Mouse (Mus musculus): ENCODE results near the gene Tubb4b.
"Not testable (repeated sequence)": the region's sequence is repeated elsewhere in the genome, so short reads cannot be mapped to it uniquely, and the experiment has no call there.

The Tubb4b gene

GRCm38 (mm10) chr2:25224492-25224765 lies at the start of gene Tubb4b:
Tubb4b (minus strand) TSS chr2:25224702.
- DNase-seq (ENCODE audit: low read depth, low spot score): no peak

GRCm38 (mm10) chr2:25273010-25273409 lies 48.5 kb upstream of the Tubb4b start:
- DNase-seq (ENCODE audit: low read depth, low spot score): no peak

DNA sequence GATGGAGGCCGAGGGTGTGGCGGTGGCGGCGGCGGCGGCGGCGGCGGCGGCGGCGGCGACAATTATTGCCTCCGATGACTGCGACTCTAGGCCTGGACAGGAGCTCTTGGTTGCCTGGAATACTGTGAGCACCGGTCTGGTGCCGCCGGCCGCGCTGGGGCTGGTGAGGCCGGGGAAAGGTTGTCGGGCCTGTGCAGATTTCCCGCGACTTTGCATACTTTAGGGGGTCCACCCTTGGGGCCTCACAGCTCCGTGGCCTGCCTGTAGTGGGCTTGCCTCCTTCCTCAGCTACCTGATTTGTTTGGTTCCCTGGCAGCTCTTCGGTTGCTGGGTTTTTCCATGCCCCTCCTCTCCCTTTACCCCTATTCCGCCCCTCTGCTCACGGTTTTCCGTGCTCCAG lies 48.0 kb upstream of the Tubb4b start:
- DNase-seq (ENCODE audit: low read depth, low spot score): no peak

- peak; percentile 91 for DNase-seq (ENCODE audit: low read depth, low spot score)
Observed at GRCm38 (mm10) chr2:25271827-25272511, 47.5 kb upstream of the Tubb4b start, which contains the start of the genes Ssna1 and Anapc2. Ssna1 (minus strand) TSS chr2:25272438. Anapc2 (plus strand) TSS chr2:25272478.

DNA sequence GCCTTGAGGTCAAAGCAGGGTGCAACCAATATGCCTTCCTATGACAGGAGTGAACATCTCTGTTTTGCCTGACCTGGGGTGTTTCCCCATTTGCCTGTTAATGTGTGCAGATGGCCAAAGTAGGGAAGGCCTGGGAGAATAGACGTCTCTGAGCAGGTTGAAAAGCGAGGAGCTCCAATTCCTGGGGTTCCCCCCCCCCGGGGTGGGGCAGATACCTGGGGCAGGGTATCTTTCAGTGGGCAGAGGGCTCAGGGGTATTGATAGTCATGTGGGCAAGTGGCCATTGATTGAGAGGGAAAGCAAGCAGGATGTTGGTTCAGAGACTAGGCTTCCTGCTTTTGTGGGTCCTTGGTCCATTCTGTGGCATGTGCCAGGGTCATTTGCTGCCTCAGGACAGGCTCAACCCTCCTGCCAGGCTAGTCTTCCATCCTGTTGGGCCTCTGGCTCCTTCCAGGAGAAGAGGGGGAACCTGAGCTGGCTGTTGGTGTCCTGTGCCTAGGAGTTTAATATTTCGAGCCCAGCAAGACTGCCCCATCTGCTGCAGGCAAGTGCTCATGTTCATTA lies 43.3 kb upstream of the Tubb4b start:
- DNase-seq (ENCODE audit: low read depth, low spot score): no peak

- DNase-seq (ENCODE audit: low read depth, low spot score): no peak
Observed at GRCm38 (mm10) chr2:25267241-25267640, 42.7 kb upstream of the Tubb4b start.

- no peak for DNase-seq (ENCODE audit: low read depth, low spot score)
Observed at GRCm38 (mm10) chr2:25266720-25267119, 42.2 kb upstream of the Tubb4b start.

DNA sequence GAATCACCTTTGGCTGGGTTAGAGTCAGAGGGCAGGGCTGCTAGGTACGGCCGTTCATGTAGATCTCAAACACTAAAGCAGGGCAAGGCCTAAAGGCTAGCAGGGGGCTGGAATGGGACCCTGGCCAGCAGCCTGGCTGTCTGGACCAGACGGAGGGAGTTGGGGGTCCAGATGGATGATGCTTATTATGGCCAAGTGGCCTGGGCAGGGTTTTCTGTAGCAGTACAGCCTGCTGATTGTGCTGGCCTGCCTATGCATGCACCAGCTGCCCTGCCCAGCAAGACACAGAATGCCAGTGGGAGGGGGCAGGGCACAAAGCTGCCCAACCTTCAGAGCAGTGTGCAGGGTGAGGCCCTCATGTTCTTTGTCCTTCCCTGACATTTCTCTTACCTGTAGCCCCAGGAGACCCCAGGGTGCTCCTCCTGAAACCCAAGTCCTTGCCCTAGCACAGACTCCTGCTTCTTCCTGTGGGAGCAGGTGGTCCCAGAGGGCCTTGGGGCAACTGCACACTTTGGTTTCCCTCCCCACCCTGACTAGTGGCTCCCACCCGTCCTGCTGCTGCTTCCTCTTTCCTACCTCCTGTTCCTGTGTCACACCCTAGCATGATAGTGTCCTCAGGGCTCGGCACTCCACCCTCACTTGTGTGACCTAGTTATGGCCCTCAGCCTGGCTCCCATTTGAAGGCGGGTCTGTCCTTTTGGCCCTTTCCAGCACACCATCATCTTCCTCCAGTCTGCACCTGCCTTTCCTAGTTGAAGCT lies 41.6 kb upstream of the Tubb4b start:
- no peak for DNase-seq (ENCODE audit: low read depth, low spot score)

DNA sequence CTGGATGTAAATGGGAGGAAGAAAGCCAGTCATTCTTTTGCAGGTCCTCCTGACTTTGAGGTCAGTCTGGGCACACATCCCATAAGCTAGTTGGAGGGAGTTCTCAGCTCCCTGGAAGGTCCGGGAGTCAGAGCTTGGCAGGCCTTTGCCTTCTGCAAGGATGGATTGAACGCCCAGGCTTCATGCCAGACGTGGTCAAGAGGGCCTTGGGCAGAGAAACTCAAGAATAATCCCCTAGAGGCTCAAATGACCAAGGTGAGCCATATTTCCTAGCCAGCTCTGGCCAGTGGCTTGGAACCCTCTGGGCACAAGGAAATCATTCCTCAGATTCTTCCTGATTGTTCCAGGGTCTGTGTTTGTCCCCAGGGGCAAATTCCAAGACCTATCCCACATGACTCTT lies 40.3 kb upstream of the Tubb4b start:
- DNase-seq (ENCODE audit: low read depth, low spot score): no peak

- DNase-seq (ENCODE audit: low read depth, low spot score): no peak
Observed at GRCm38 (mm10) chr2:25264286-25264660, 39.8 kb upstream of the Tubb4b start.

DNA sequence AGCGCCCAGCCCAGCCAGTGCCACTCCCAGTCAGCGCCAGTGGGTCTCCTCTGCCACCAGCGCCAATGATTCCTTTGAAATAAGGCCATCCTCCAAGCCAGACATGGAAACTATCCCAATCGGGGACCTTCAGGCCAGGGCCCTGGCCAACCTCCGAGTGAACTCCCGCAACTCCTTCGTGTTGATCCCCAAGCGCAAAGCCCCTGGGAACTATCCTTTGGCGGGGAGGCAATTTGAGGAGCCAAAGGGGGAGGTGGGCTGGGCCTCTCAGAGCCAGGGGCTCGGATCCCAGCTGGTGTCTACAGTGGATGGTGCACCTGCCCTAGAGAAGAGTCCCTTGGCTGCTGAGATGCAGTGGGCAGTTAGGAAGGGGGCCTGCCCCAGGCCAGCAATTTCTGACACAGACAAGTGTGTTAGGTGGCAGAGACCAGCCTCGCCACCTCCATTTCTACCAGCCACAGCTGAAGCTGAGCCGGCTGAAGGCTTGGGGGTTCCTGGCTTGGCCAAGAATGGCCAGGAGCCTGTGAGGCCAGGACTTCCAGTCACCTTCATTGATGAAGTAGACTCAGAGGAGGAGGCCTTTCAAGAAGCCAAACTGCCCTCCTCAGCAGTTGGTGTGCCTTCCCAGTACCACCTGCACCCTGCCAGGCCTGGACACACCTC lies 39.3 kb upstream of the Tubb4b start:
- DNase-seq (ENCODE audit: low read depth, low spot score): no peak

DNA sequence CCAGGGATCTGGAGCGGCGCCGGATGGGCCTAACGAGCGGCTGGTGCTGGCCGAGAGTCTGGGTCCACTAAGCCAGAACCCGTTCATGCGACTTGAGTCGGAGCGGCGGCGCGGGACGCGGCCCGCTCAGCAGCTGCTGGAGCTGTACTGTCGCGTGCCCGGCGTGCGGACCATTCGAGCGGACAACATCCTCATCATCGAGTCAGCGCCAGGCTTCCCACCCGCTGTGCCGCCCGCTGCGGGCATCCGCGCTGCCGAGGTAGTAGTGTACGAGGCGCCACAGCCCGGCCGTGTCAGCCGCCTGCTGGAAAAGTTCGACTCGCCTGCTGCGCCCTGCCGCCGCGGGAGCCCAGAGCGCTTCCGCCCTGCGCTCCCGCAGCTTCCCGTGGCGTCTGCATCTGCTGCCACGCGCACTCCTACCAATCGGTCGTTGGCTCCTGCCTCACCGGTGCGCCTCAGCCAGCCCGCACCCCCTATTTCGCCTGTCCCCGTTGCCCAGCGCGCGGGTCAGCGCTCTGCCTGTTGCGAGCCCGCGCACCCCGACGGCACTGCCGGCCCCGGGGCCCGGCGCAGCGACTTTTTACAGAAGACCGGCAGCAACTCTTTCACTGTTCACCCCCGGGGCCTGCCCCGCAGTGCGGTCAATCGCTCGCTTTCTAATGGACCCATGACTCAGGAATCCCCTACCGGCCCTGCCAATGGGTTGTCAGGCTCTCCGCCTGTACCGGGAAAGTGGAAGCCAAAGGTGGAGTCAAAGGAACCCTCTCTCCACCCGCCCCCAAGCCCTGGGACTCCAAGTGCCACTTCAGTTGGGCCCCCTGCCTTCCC lies 38.5 kb upstream of the Tubb4b start:
- DNase-seq (ENCODE audit: low read depth, low spot score): no peak

DNA sequence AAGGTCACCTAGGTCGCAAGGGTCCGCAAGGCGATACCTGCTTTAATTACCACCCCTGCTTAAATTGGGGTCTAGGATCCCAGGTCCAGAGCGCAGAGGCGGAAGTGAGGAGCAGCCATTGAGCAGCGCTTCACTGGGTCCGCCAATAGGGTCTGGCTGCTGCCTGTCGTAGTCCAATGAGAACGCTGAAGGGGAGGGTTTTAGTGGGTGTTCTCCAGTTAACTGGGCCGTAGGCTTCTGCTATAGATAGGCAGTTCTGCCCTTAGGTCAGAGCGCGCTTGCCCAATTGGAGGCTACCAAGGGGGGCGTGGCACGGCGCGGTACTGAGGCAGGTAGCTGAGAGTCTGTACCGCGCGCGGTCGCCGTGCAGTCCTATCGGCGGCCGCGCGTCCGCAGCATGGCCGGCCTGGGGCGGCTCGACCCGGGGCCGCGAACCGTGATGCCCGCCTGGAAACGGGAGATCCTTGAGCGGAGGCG lies 37.8 kb upstream of the Tubb4b start, which contains the start of gene Tprn:
Tprn (plus strand) TSS at position 328 of the 477 bp plus-strand sequence.
- DNase-seq (ENCODE audit: low read depth, low spot score): peak; percentile 93

- no peak for DNase-seq (ENCODE audit: low read depth, low spot score)
Observed at GRCm38 (mm10) chr2:25261870-25262269, 37.4 kb upstream of the Tubb4b start.

DNA sequence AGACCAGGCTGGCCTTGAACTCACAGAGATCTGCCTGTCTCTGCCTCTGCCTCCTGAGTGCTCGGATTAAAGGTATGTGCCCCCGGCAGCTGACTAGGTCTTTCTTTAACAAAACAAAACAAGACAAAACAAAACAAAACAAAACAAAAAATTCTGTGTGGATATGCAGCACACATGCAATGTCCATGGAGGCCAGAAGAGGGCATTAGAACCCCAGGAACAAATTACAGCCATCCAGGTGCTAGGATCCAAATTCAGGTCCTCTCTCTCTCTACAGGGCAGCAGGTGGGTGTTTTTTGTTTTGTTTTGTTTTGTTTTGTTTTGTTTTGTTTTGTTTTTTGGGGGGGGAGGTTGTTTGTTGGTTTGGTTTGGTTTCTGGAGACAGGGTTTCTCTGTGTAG lies 34.4 kb upstream of the Tubb4b start:
- DNase-seq (ENCODE audit: low read depth, low spot score): no peak

GRCm38 (mm10) chr2:25257250-25257649 lies 32.7 kb upstream of the Tubb4b start:
- not testable (repeated sequence) for DNase-seq (ENCODE audit: low read depth, low spot score)

- DNase-seq (ENCODE audit: low read depth, low spot score): not testable (repeated sequence)
Observed at GRCm38 (mm10) chr2:25256443-25257109, 32.1 kb upstream of the Tubb4b start.

DNA sequence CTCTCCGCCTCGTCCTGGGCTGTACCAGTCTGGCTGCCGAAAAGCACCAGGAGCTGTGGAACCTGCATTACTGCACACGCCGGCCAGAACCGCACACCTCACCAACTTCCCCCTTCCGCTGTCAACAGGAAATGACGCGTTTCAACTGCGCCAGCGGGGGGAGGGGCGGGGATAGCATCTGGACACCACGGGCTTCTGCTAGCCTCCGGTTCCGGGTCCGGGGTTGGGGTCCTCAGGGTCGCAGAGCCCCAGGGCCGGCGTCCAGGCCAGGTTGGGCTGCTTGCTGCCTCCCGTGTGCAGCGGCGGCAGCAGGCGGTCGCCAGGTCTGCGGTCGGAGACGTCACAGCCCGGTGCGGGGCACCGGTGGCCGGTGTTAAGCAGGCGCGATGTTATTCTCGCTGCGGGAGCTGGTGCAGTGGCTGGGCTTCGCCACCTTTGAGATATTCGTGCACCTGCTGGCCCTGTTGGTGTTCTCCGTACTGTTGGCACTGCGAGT lies 30.8 kb upstream of the Tubb4b start, which contains the start of gene Tmem203:
Tmem203 (plus strand) TSS at position 156 of the 496 bp plus-strand sequence.
- no peak for DNase-seq (ENCODE audit: low read depth, low spot score)

- no peak for DNase-seq (ENCODE audit: low read depth, low spot score)
Observed at GRCm38 (mm10) chr2:25252331-25252730, 27.8 kb upstream of the Tubb4b start.
